Mouse (Mus musculus) heart, postnatal 0 days (tissue): Measurements from ENCODE around the gene Coa3.

Experiments used
- CTCF ChIP-seq: IDR thresholded peaks from 2 replicates; pipeline ENCODE4 v1.5.1; 2016; ENCODE audit warnings: antibody characterized with exemption, control low read depth, low read depth
- EP300 ChIP-seq: IDR thresholded peaks from 2 replicates; pipeline ENCODE4 v1.6.1; 2016; ENCODE audit warnings: antibody characterized with exemption, low read depth

- TF ChIP-seq EP300 (no peak), CTCF (no peak)
These were observed 4.9 kb upstream of the Coa3 start for GRCm38 (mm10) chr11:101283805-101284204.
